Mouse (Mus musculus): Measurements from ENCODE around the gene Inpp4a. TPM values are rescaled to one million over a fixed set of nuclear protein-coding genes. Genes with fewer than 3 reads are reported as not detected.
A peak's percentile ranks its signal among the peaks of the same experiment; 100 is the strongest.

Inpp4a gene
- 7.0 and 9.0 TPM in 2 replicates for polyA plus RNA-seq (2015; fragmentation: Nextera tagmentation; extraction: Ambion mirVana)

GRCm38 (mm10) chr1:37299540-37300491 lies at the start of gene Inpp4a:
Gene Inpp4a, plus strand, starts transcription at chr1:37299865.
- peak; percentile 95 for DNase-seq (ENCODE audit: low spot score)

GRCm38 (mm10) chr1:37250643-37251310 lies 48.9 kb upstream of the Inpp4a start:
- DNase-seq (ENCODE audit: low spot score): peak; percentile 74

- DNase-seq (ENCODE audit: low spot score): no peak
These were observed 41.2 kb upstream of the Inpp4a start for GRCm38 (mm10) chr1:37258443-37258842.

GRCm38 (mm10) chr1:37272464-37272863 lies 27.2 kb upstream of the Inpp4a start:
- peak; percentile 82 for DNase-seq (ENCODE audit: low spot score)

GRCm38 (mm10) chr1:37286556-37286955 lies 13.1 kb upstream of the Inpp4a start:
- no peak for DNase-seq (ENCODE audit: low spot score)

GRCm38 (mm10) chr1:37287748-37288147 lies 11.9 kb upstream of the Inpp4a start:
- no peak for DNase-seq (ENCODE audit: low spot score)

GRCm38 (mm10) chr1:37288181-37288935 lies 11.3 kb upstream of the Inpp4a start:
- no peak for DNase-seq (ENCODE audit: low spot score)

GRCm38 (mm10) chr1:37288941-37289340 lies 10.7 kb upstream of the Inpp4a start:
- no peak for DNase-seq (ENCODE audit: low spot score)

- no peak for DNase-seq (ENCODE audit: low spot score)
These were observed 3.3 kb upstream of the Inpp4a start for GRCm38 (mm10) chr1:37296414-37296813.

- no peak for DNase-seq (ENCODE audit: low spot score)
These were observed 761 bp upstream of the Inpp4a start for GRCm38 (mm10) chr1:37298904-37299303.

GRCm38 (mm10) chr1:37300650-37301049 lies 985 bp downstream of the Inpp4a start:
- DNase-seq (ENCODE audit: low spot score): no peak

GRCm38 (mm10) chr1:37302801-37303200 lies 3.1 kb downstream of the Inpp4a start:
- no peak for DNase-seq (ENCODE audit: low spot score)

- DNase-seq (ENCODE audit: low spot score): no peak
These were observed 6.1 kb downstream of the Inpp4a start for GRCm38 (mm10) chr1:37305691-37306287.

GRCm38 (mm10) chr1:37307586-37307985 lies 7.9 kb downstream of the Inpp4a start:
- DNase-seq (ENCODE audit: low spot score): no peak

- no peak for DNase-seq (ENCODE audit: low spot score)
These were observed 8.5 kb downstream of the Inpp4a start for GRCm38 (mm10) chr1:37308021-37308742.

- DNase-seq (ENCODE audit: low spot score): no peak
These were observed 9.1 kb downstream of the Inpp4a start for GRCm38 (mm10) chr1:37308743-37309100.

GRCm38 (mm10) chr1:37309939-37310515 lies 10.4 kb downstream of the Inpp4a start:
- no peak for DNase-seq (ENCODE audit: low spot score)

- DNase-seq (ENCODE audit: low spot score): no peak
These were observed 14.7 kb downstream of the Inpp4a start for GRCm38 (mm10) chr1:37314338-37314737.

GRCm38 (mm10) chr1:37317644-37318285 lies 18.1 kb downstream of the Inpp4a start:
- DNase-seq (ENCODE audit: low spot score): peak; percentile 72

- no peak for DNase-seq (ENCODE audit: low spot score)
These were observed 18.9 kb downstream of the Inpp4a start for GRCm38 (mm10) chr1:37318558-37318957.

All from thymus, postnatal 0 days (tissue).